Mouse (Mus musculus) liver, embryonic 11.5 days (tissue): Measurements from ENCODE around the gene Hist1h3a. TPM values are rescaled to one million over a fixed set of nuclear protein-coding genes. Genes with fewer than 3 reads are reported as not detected.
A peak's percentile ranks its signal among the peaks of the same experiment; 100 is the strongest.
"Not testable (repeated sequence)": the region's sequence is repeated elsewhere in the genome, so short reads cannot be mapped to it uniquely, and the experiment has no call there.

ENCODE experiments used
- ATAC-seq: fragments of 200-750 bp; cut with Nextera tagmentation; replicated peaks from 2 replicates; pipeline ENCODE4 v1.8.0; 2017; ENCODE audit warnings: moderate number of reproducible peaks, mild to moderate bottlenecking, moderate TSS enrichment, moderate library complexity; ENCODE audit not compliant: low FRiP score
- DNase-seq: peaks from one replicate; pipeline ENCODE4 v3.0.0-alpha.2; 2017; ENCODE audit warnings: low spot score
- H3K27ac ChIP-seq: fragments of 300-500 bp; sonication (generic); 2 replicates; pipeline ENCODE4 v1.5.1; 2014; ENCODE audit warnings: mild to moderate bottlenecking, low read depth, low read length, control low read depth
- H3K27me3 ChIP-seq: fragments of 300-500 bp; sonication (generic); replicated peaks from 2 replicates; pipeline ENCODE4 v1.6.1; 2014; ENCODE audit warnings: low read length, mixed read lengths; ENCODE audit not compliant: control insufficient read depth, insufficient read depth
- H3K36me3 ChIP-seq: fragments of 300-500 bp; sonication (generic); 2 replicates; pipeline ENCODE4 v1.6.1; 2014; ENCODE audit warnings: mild to moderate bottlenecking, low read length, moderate library complexity, mixed read lengths; ENCODE audit not compliant: control insufficient read depth, insufficient read depth
- H3K4me1 ChIP-seq: fragments of 300-500 bp; sonication (generic); replicated peaks from 2 replicates; pipeline ENCODE4 v1.6.1; 2014; ENCODE audit warnings: low read length, mixed read lengths; ENCODE audit not compliant: control insufficient read depth, insufficient read depth
- H3K4me2 ChIP-seq: fragments of 300-500 bp; sonication (generic); 2 replicates; pipeline ENCODE4 v1.6.1; 2014; ENCODE audit warnings: mild to moderate bottlenecking, control low read depth, moderate library complexity
- H3K4me3 ChIP-seq: fragments of 300-500 bp; sonication (generic); 2 replicates; pipeline ENCODE4 v1.5.1; 2014; ENCODE audit warnings: low read depth, low read length, control low read depth
- H3K9ac ChIP-seq: fragments of 300-500 bp; sonication (generic); 2 replicates; pipeline ENCODE4 v1.6.1; 2014; ENCODE audit warnings: low read depth, low read length, control low read depth
- H3K9me3 ChIP-seq: fragments of 300-500 bp; sonication (generic); 2 replicates; pipeline ENCODE4 v1.6.1; 2016; ENCODE audit warnings: low read length, inconsistent platforms, mixed read lengths; ENCODE audit not compliant: control insufficient read depth
- WGBS: fragments of 180-500 bp; shearing (Covaris S2); extraction: QIAGEN DNeasy Blood & Tissue Kit; methylation state at CpG from one replicate; pipeline ENCODE4 v1.1.7; 2014; 5-methylcytosine and 5-hydroxymethylcytosine counted together
- polyA plus RNA-seq: library from polyadenylated mRNA; unstranded; fragments of >200 nt; fragmentation: Nextera tagmentation; extraction: Ambion mirVana; gene quantifications from 2 replicates; pipeline ENCODE4 v1.2.1, GENCODE M21; 2014

The Hist1h3a gene
- polyA plus RNA-seq, 1 experiment from 2014 or later = 8.8 TPM

- not testable (repeated sequence) for H3K9ac ChIP-seq, H3K9me3 ChIP-seq, H3K36me3 ChIP-seq, DNase-seq, H3K4me3 ChIP-seq, ATAC-seq, H3K4me2 ChIP-seq, H3K27me3 ChIP-seq
- Histone ChIP-seq H3K27ac (0 out of 2 replicates have a peak within 1 kb of the TSS, but pooled peaks have one; percentile 10), H3K4me1 (peaks cover 10% of the 10 kb centered on the region)
- WGBS = 74% methylated on average over 2 of the region's 2 CpGs
These were observed 7.4 kb upstream of the Hist1h3a start, which contains the start of gene Trim38 for GRCm38 (mm10) chr13:23769613-23770012. TSS of gene Trim38 (plus strand) at chr13:23769913.

GRCm38 (mm10) chr13:23768834-23769397, 6.7 kb upstream of the Hist1h3a start:
- Histone ChIP-seq H3K4me3 (no peak overlapping the region), H3K4me1 (peaks cover 17% of the 10 kb centered on the region), H3K9me3 (no peaks in the 10 kb centered on the region), H3K4me2 (no peak overlapping the region), H3K36me3 (no peaks in the 10 kb centered on the region), H3K9ac (no peak overlapping the region), H3K27ac (0 out of 2 replicates have a peak overlapping the region, but pooled peaks have one; percentile 10), H3K27me3 (no peaks in the 10 kb centered on the region)
- WGBS = 51% methylated on average over 5 of the region's 5 CpGs
- ATAC-seq = no peak
- no peak for DNase-seq

GRCm38 (mm10) chr13:23766772-23767171, 4.6 kb upstream of the Hist1h3a start:
- Histone ChIP-seq H3K27me3 (no peaks in the 10 kb centered on the region), H3K27ac (no peak overlapping the region), H3K4me3 (no peak overlapping the region), H3K36me3 (no peaks in the 10 kb centered on the region), H3K4me1 (peaks cover 23% of the 10 kb centered on the region), H3K9me3 (no peaks in the 10 kb centered on the region), H3K4me2 (no peak overlapping the region), H3K9ac (no peak overlapping the region)
- ATAC-seq (no peak), DNase-seq (no peak)

DNA sequence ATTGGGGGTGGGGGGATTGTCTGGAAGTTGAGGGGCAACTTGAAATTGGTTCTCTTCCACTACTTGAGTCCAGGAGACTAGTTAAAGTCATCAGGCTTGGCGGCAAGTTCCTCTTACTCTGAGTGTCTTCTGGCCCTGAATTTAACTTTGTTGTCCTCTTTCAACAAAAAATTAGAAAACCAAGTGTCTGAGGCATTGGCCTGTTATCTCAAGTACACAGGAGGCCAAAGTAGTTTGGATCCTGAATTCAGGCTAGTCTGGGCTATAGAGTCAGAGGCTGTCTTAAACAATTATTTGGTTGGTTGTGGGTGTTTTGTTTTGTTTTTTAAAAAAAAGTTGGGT, 3.0 kb upstream of the Hist1h3a start:
- Histone ChIP-seq H3K9ac (peak overlapping the region; percentile 83), H3K4me3 (peak overlapping the region; percentile 56), H3K4me1 (peaks cover 26% of the 10 kb centered on the region), H3K9me3 (no peaks in the 10 kb centered on the region), H3K27ac (peak overlapping the region; percentile 99), H3K27me3 (no peaks in the 10 kb centered on the region), H3K4me2 (peak overlapping the region; percentile 84), H3K36me3 (no peaks in the 10 kb centered on the region)
- DNase-seq (no peak), ATAC-seq (no peak)
- WGBS = 43% methylated on average over 1 of the region's 1 CpGs

DNA sequence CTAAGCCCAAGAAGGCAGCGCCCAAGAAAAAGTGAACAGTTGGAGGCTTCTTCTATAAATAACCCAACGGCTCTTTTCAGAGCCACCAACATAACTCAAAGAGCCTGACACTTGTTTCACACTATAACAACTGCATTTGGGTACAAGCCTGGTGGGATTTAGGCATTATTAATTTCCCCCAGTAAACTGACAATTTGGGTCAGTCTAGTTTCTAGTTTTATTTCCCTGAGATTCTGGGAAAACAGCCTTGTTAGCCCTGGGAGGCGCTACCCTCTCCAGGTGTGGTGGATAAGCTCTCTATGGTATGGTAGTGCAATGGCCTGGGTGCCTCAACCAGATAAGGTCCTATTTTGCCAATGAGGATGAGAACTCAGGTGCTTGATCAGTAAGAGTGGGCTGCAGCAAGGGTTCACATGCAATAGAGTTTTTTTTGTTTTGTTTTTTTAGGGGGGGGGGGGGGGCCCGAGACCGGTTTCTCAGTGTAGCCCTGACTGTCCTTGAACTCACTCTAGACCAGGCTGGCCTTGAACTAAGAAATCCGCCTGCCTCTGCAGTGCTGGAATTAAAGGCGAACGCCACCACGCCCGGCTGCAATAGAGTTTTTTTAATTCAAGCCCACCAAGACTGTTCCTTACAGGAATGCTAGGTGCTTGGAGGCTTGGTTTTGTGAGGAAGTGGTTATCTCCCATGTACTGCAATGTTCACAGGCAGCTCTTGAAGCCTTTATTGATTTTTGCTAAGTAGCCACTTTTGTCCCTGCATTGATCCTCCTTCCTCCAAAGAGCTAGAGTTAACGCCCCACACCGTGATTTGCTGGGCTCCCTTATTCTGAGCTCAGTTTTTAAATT, 2.4 kb upstream of the Hist1h3a start:
- H3K36me3 ChIP-seq = no peaks in the 10 kb centered on the region
- 26% methylated on average over 12 of the region's 12 CpGs for whole genome bisulfite sequencing
- H3K9ac ChIP-seq = peak overlapping the region; percentile 83
- peak; percentile 22; the same call in 1 of the 2 replicates for ATAC-seq
- H3K4me1 ChIP-seq = peaks cover 32% of the 10 kb centered on the region
- H3K4me2 ChIP-seq = peak overlapping the region; percentile 84
- no peaks in the 10 kb centered on the region for H3K9me3 ChIP-seq
- peak; percentile 67 for DNase-seq
- H3K4me3 ChIP-seq = peak overlapping the region; percentile 56
- H3K27ac ChIP-seq = peak overlapping the region; percentile 99
- no peaks in the 10 kb centered on the region for H3K27me3 ChIP-seq

- peak; percentile 50 for ATAC-seq
- peak within 1 kb of the TSS; percentile 83 for H3K9ac ChIP-seq
- peak within 1 kb of the TSS; percentile 56 for H3K4me3 ChIP-seq
- H3K36me3 ChIP-seq = no peaks in the 10 kb centered on the region
- peaks cover 34% of the 10 kb centered on the region for H3K4me1 ChIP-seq
- no peaks in the 10 kb centered on the region for H3K9me3 ChIP-seq
- no peaks in the 10 kb centered on the region for H3K27me3 ChIP-seq
- 4% methylated on average over 34 of the region's 34 CpGs for WGBS
- H3K4me2 ChIP-seq = peak within 1 kb of the TSS; percentile 84
- peak; percentile 92 for DNase-seq
- H3K27ac ChIP-seq = peak within 1 kb of the TSS; percentile 99
These were observed 1.6 kb upstream of the Hist1h3a start, which contains the start of gene Hist1h1a for GRCm38 (mm10) chr13:23763586-23764323. TSS of gene Hist1h1a (plus strand) at chr13:23763666.

DNA sequence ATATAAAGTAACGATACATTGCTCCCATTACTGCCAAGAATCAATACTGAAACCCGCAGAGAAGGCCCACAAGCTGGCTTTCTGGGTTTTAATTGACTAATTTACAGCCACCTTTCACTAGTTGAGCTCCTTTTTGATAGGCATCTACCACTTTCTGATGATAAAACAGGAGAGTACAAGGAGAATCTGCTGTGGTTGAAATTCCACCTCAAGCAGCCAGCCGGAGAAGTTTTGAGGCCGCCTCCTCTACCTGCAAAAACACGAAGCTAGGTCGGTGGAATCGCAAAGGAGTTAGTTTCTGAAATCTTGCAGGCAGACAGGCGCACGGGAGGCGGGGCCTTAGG, 1.0 kb upstream of the Hist1h3a start:
- no peaks in the 10 kb centered on the region for H3K36me3 ChIP-seq
- H3K27me3 ChIP-seq = no peaks in the 10 kb centered on the region
- peak overlapping the region; percentile 84 for H3K4me2 ChIP-seq
- H3K27ac ChIP-seq = peak overlapping the region; percentile 99
- DNase-seq (no peak), ATAC-seq (no peak)
- H3K4me1 ChIP-seq = peaks cover 34% of the 10 kb centered on the region
- H3K9ac ChIP-seq = peak overlapping the region; percentile 83
- no peaks in the 10 kb centered on the region for H3K9me3 ChIP-seq
- WGBS = 2% methylated on average over 10 of the region's 10 CpGs
- peak overlapping the region; percentile 56 for H3K4me3 ChIP-seq

DNA sequence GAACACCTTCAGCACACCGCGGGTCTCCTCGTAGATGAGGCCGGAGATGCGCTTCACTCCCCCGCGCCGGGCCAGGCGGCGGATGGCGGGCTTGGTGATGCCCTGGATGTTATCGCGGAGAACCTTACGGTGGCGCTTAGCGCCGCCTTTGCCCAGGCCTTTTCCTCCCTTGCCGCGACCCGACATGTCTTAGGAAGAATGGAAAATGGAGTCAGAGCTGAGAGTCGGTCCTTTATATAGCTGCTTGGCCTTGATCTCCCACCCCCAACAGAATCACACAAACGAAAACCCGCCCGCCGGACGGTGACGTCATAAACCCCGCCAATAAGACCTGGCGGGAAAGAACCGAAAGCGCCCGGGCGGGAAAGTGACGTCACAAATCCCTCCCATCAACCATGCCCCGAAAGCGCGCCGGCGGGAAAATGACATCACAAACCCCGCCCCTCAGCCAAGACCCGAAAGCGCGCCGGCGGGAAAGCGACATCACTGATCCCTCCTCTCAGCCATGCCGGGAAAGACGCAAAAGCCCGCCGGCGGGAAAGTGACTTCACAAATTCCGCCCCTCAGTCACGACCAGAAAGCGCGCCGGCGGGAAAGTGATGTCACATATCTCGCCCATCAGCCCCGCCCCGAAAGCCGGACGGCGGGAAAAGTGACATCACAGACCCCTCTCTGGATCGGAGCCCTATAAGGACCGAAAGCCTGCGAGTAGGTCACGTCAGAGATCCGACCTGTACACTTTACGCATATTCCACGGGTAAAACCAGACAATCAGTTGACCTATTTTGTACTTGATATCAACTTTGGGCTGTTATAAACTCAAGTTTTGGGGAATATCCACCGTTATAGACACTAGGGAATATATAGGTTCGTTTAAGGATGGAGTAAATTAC, 968 bp downstream of the Hist1h3a start, which contains the start of gene Hist1h4a:
Hist1h4a (minus strand) TSS at position 259 of the 893 bp plus-strand sequence.
- DNase-seq (peak; percentile 100), ATAC-seq (peak; percentile 65)
- Histone ChIP-seq H3K4me2 (peak within 1 kb of the TSS; percentile 84), H3K4me1 (peaks cover 40% of the 10 kb centered on the region), H3K9me3 (no peaks in the 10 kb centered on the region), H3K9ac (peak within 1 kb of the TSS; percentile 87), H3K36me3 (no peaks in the 10 kb centered on the region), H3K27ac (peak within 1 kb of the TSS; percentile 99), H3K27me3 (no peaks in the 10 kb centered on the region), H3K4me3 (peak within 1 kb of the TSS; percentile 53)
- 0% methylated on average over 65 of the region's 72 CpGs for WGBS
